15 mouse cellular contexts compared by ENCODE assay signal in genomic region chr8:66391554-66391953, GRCm38 (mm10).
DNase-seq lines count a peak whose midpoint lies in the region; ATAC-seq and TF ChIP-seq lines count a peak whose summit lies in the region.
"Had no signal": no experiment of that assay in that cellular context is flagged by ENCODE, and none has a peak within 500 bp of the region (broad histone marks: within the 10 kb centered on the region; RNA-seq: fewer than 3 reads in every experiment).

No protein-coding gene starts in this region.

- TF ChIP-seq CTCF in layer of hippocampus, adult 2 months (conservative IDR thresholded peaks at IDR 0.05) = no peak

- H3K27ac ChIP-seq in layer of hippocampus, adult 2 months = no peak overlapping the region
- H3K27ac ChIP-seq: embryonic facial prominence, embryonic 12.5 days; gastrocnemius, adult 2 months; kidney, embryonic 15.5 days; liver, embryonic 14.5 days; neural tube, embryonic 12.5 days had no signal

- peak; percentile 76 for ATAC-seq in megakaryocyte, adult 5-6 weeks (ENCODE audit: poor library complexity, severe bottlenecking)
- ATAC-seq: Patski had no signal

- H3K4me3 ChIP-seq in layer of hippocampus, adult 2 months = no peak overlapping the region
- H3K4me3 ChIP-seq: embryonic facial prominence, embryonic 12.5 days; gastrocnemius, adult 2 months; kidney, embryonic 15.5 days; neural tube, embryonic 12.5 days had no signal

- DNase-seq in layer of hippocampus, adult 2 months (ENCODE audit: low spot score in 2 of 2) = peak; percentile 9 to 17
- no peak for DNase-seq in layer of hippocampus, adult 8-10 months (ENCODE audit: low spot score in 2 of 2)
- peak; percentile 19 for DNase-seq in 416B (ENCODE audit: low read depth)
- peak; percentile 36 for DNase-seq in brain, adult 2 months (ENCODE audit: low read depth, low spot score)
- DNase-seq in cerebellum, postnatal 14 days = no peak
- no peak for DNase-seq in right cerebral cortex, postnatal 14 days
- DNase-seq: cerebellum, postnatal 25 days; gastrocnemius, adult 2 months; thymus, postnatal 25 days had no signal

Comparison
In these comparisons a context has a peak if more than half of its experiments do, and no peak if none do; other contexts are left out.
1. DNase-seq: peak in layer of hippocampus, adult 2 months (2 of 2), 416B (single experiment) and brain, adult 2 months (single experiment); none in layer of hippocampus, adult 8-10 months (0 of 2), cerebellum, postnatal 14 days (0 of 2) and right cerebral cortex, postnatal 14 days (single experiment).